Mouse (Mus musculus): Measurements from ENCODE around the gene Gucd1.

GRCm38 (mm10) chr10:75312361-75312760 lies 205.4 kb downstream of the Gucd1 start:
- TF ChIP-seq POLR2A (IDR thresholded peaks at IDR 0.05; ENCODE audit: borderline replicate concordance, control insufficient read depth, low read depth, low read length) (no peak), CTCF (IDR thresholded peaks at IDR 0.05; ENCODE audit: control insufficient read depth, insufficient read depth, low read length) (no peak)
